Mouse (Mus musculus) spleen, adult 2 months (tissue): ENCODE results near the gene Hsf2bp.

Source experiments
- CTCF ChIP-seq: fragments of 200-500 bp; IDR thresholded peaks from 2 replicates; pipeline ENCODE4 v1.5.1; 2011; ENCODE audit warnings: mild to moderate bottlenecking, inconsistent platforms; ENCODE audit not compliant: insufficient read depth, insufficient read length, insufficient replicate concordance; ENCODE audit errors: extremely low read depth
- POLR2A ChIP-seq: fragments of 200-500 bp; IDR thresholded peaks from 2 replicates; pipeline ENCODE4 v1.6.1; 2011; ENCODE audit warnings: low read depth, low read length, inconsistent platforms

- TF ChIP-seq CTCF (no peak), POLR2A (no peak)
Measured at GRCm38 (mm10) chr17:32034322-32034721, 1.8 kb downstream of the Hsf2bp start.
